Mouse (Mus musculus) limb, embryonic 11.5 days (tissue): ENCODE measurements around the gene Wnt10b. TPM values are rescaled to one million over a fixed set of nuclear protein-coding genes. Genes with fewer than 3 reads are reported as not detected.
A peak's percentile ranks its signal among the peaks of the same experiment; 100 is the strongest.

ENCODE experiments used
- ATAC-seq: fragments of 200-750 bp; cut with Nextera tagmentation; 2 replicates; pipeline ENCODE4 v1.8.0; 2017; ENCODE audit warnings: low read depth; ENCODE audit not compliant: insufficient number of reproducible peaks, low FRiP score, low TSS enrichment
- DNase-seq: peaks from one replicate; pipeline ENCODE4 v3.0.0-alpha.2; 2015; ENCODE audit warnings: low spot score
- H3K27ac ChIP-seq: fragments of 300-500 bp; sonication (generic); replicated peaks from 2 replicates; pipeline ENCODE4 v1.5.1; 2014; ENCODE audit warnings: low read depth, mild to moderate bottlenecking, low read length
- H3K27me3 ChIP-seq: fragments of 300-500 bp; sonication (generic); 2 replicates; pipeline ENCODE4 v1.6.1; 2014; ENCODE audit warnings: mild to moderate bottlenecking, low read length, mixed read lengths; ENCODE audit not compliant: control insufficient read depth, insufficient read depth
- H3K36me3 ChIP-seq: fragments of 300-500 bp; sonication (generic); 2 replicates; pipeline ENCODE4 v1.6.1; 2014; ENCODE audit warnings: mild to moderate bottlenecking, low read length, moderate library complexity, mixed read lengths; ENCODE audit not compliant: control insufficient read depth, insufficient read depth
- H3K4me1 ChIP-seq: fragments of 300-500 bp; sonication (generic); 2 replicates; pipeline ENCODE4 v1.6.1; 2014; ENCODE audit warnings: low read length, mixed read lengths; ENCODE audit not compliant: control insufficient read depth, insufficient read depth
- H3K4me2 ChIP-seq: fragments of 300-500 bp; sonication (generic); 2 replicates; pipeline ENCODE4 v1.6.1; 2014; ENCODE audit warnings: low read depth, mild to moderate bottlenecking, moderate library complexity; ENCODE audit not compliant: severe bottlenecking
- H3K4me3 ChIP-seq: fragments of 300-500 bp; sonication (generic); 2 replicates; pipeline ENCODE4 v1.5.1; 2014; ENCODE audit warnings: low read depth, low read length
- H3K9ac ChIP-seq: fragments of 300-500 bp; sonication (generic); 2 replicates; pipeline ENCODE4 v1.6.1; 2014; ENCODE audit warnings: mild to moderate bottlenecking, low read length
- H3K9me3 ChIP-seq: fragments of 300-500 bp; sonication (generic); 2 replicates; pipeline ENCODE4 v1.6.1; 2016; ENCODE audit warnings: low read length; ENCODE audit not compliant: control insufficient read depth
- WGBS: fragments of 180-500 bp; shearing (Covaris S2); extraction: QIAGEN DNeasy Blood & Tissue Kit; methylation state at CpG from one replicate; pipeline ENCODE4 v1.1.7; 2014; 5-methylcytosine and 5-hydroxymethylcytosine counted together
- polyA plus RNA-seq: library from polyadenylated mRNA; unstranded; fragments of >200 nt; fragmentation: Nextera tagmentation; extraction: Ambion mirVana; gene quantifications from 2 replicates; pipeline ENCODE4 v1.2.1, GENCODE M21; 2014

Wnt10b gene
- polyA plus RNA-seq, 1 experiment from 2014 or later = 0.81 TPM

DNA sequence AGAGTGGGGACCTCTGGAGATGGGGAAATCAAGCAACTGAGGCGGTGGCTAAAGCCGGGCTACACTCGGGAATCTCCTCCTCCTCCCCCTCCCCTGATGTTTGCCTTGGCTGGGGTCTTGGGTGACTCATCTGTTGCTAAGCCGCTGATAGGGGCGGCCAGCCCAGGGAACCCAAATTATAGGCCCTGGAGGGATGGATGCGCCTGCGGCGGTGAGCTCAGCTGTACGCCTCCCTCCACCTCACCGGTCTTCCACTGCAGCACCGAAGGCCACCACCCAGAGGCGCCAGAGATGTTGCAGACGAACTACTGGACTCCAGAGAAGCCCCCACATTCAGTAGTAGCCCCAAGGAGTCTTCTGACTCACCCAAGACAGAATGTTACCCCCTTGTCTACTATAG, 2.6 kb upstream of the Wnt10b start:
- no peak for ATAC-seq
- no peaks in the 10 kb centered on the region for H3K9me3 ChIP-seq
- peak; percentile 60 for DNase-seq
- no peak overlapping the region for H3K4me3 ChIP-seq
- no peak overlapping the region for H3K9ac ChIP-seq
- 4% methylated on average over 13 of the region's 13 CpGs for WGBS
- no peak overlapping the region for H3K4me2 ChIP-seq
- no peak overlapping the region for H3K27ac ChIP-seq
- peaks cover 1% of the 10 kb centered on the region; the same call in 1 of the 2 replicates for H3K36me3 ChIP-seq
- H3K27me3 ChIP-seq = peaks cover 66% of the 10 kb centered on the region
- H3K4me1 ChIP-seq = peaks cover 9% of the 10 kb centered on the region

DNA sequence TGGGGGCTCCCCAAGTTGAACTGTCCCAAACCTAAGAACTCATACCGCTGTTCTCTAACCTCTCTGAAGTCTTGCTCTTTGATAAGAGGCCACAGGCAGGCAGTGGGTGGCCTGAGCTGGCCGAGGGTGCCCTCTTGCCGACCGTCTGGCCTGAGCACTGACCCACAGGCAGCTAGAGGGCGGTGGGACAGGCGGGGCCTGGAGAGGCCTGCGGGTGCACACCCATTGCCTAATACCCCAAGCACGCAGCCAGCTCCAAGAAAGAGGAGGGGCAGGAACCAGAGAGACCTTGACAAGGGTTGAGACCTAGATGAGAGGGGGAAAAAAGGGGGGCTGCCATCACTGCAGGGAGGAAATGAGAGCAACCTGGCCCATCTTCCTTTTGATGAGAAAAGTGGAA, 2.1 kb upstream of the Wnt10b start:
- DNase-seq (no peak), ATAC-seq (no peak)
- no peak overlapping the region for H3K9ac ChIP-seq
- no peaks in the 10 kb centered on the region for H3K36me3 ChIP-seq
- peaks cover 71% of the 10 kb centered on the region for H3K27me3 ChIP-seq
- peaks cover 9% of the 10 kb centered on the region for H3K4me1 ChIP-seq
- no peak overlapping the region for H3K4me3 ChIP-seq
- H3K4me2 ChIP-seq = no peak overlapping the region
- no peaks in the 10 kb centered on the region for H3K9me3 ChIP-seq
- H3K27ac ChIP-seq = no peak overlapping the region
- 2% methylated on average over 8 of the region's 8 CpGs for WGBS

DNA sequence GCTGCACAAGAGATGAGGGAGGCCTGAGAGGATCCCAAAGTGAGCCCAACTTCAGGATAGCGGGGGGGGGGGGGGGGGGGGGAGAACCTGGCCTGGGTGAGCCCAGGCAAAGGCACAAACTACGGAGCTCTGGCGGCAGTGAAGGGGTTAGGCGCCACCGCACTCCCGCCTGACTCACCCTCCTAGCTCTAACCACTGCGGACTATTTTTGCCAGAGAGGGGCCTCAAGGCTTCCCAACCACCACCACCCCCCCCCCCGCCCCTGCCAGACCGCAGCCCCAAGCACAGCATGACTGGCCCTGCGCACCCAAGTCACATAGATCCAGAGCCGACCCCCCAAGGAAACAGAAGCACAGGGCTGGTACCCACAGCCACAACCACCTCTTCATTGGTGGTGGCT, 856 bp upstream of the Wnt10b start:
- Histone ChIP-seq H3K27ac (no peak overlapping the region), H3K27me3 (peaks cover 84% of the 10 kb centered on the region), H3K4me1 (peaks cover 9% of the 10 kb centered on the region), H3K4me3 (no peak overlapping the region), H3K9ac (no peak overlapping the region), H3K36me3 (no peaks in the 10 kb centered on the region), H3K4me2 (no peak overlapping the region), H3K9me3 (no peaks in the 10 kb centered on the region)
- 4% methylated on average over 10 of the region's 11 CpGs for WGBS
- DNase-seq = no peak
- ATAC-seq = no peak

DNA sequence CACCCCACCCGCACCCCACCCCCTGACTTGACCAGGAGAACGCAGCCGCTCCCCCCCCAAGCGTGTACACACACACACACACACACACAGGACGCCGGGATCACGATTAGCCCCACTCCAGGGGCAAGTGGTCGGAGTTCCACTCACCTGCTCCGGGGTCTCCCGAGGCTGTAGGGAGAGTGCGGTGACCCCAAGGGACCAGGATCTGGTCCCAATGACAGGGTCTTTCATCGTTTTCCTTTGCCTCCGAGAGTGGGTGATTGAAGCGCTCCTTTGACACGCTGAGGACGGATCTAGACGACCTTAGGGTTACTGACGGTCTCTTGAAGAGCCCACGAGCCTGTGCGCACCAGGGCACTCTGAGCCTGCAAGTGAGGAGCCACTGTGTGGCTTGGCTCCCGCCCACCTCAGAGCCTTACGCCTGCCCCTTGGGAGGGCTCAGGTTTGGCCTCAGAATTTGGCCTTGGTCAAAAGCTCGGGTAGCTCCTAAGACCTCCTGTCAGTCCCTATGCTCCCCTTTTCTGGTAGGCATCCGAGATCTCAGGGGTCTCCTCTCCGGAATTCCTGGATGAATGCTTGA, 331 bp upstream of the Wnt10b start:
- H3K36me3 ChIP-seq = no peaks in the 10 kb centered on the region
- no peak overlapping the region for H3K9ac ChIP-seq
- H3K27me3 ChIP-seq = peaks cover 89% of the 10 kb centered on the region
- peaks cover 9% of the 10 kb centered on the region for H3K4me1 ChIP-seq
- no peak overlapping the region for H3K27ac ChIP-seq
- DNase-seq = no peak
- no peak for ATAC-seq
- H3K9me3 ChIP-seq = no peaks in the 10 kb centered on the region
- H3K4me3 ChIP-seq = 0 out of 2 replicates have a peak overlapping the region, but pooled peaks have one; percentile 7
- 1% methylated on average over 24 of the region's 25 CpGs for WGBS
- 0 out of 2 replicates have a peak overlapping the region, but pooled peaks have one; percentile 16 for H3K4me2 ChIP-seq

DNA sequence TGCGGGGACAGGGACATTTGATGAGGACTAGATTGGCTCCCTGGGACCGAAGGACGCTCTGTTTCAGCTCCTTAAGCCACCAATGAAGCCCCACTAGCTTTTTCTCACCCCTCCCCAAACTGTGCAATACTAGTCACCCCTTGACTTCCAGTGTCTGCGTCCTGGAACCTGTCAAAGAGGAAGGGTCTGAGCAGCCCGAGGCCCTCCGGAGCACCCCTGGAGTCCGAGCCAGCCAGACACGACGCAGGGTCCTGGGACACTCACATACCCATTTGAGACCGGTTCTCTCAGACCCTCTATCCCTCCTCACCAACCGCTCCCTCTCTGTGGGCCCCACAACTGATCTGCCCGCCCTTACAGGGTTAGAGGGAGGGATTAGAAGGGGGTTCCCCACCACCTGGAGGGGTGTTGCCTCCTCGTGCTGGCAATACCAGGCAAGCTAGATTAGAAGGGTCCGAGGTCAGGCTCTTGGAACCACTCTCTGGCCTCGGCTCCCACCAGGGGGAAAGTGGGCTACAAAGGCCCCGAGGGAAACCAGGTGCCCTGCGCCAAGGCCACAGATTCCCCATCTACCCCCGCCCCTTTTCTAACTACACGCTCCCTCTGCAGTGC, 839 bp downstream of the Wnt10b start:
- Histone ChIP-seq H3K9ac (0 out of 2 replicates have a peak overlapping the region, but pooled peaks have one; percentile 12), H3K27me3 (peaks cover 100% of the 10 kb centered on the region), H3K9me3 (no peaks in the 10 kb centered on the region), H3K4me2 (no peak overlapping the region; the same call in 1 of the 2 replicates), H3K4me1 (peaks cover 16% of the 10 kb centered on the region), H3K4me3 (no peak overlapping the region), H3K27ac (no peak overlapping the region), H3K36me3 (no peaks in the 10 kb centered on the region)
- DNase-seq (peak; percentile 49), ATAC-seq (no peak)
- under 1% methylated on average over 19 of the region's 19 CpGs for WGBS

DNA sequence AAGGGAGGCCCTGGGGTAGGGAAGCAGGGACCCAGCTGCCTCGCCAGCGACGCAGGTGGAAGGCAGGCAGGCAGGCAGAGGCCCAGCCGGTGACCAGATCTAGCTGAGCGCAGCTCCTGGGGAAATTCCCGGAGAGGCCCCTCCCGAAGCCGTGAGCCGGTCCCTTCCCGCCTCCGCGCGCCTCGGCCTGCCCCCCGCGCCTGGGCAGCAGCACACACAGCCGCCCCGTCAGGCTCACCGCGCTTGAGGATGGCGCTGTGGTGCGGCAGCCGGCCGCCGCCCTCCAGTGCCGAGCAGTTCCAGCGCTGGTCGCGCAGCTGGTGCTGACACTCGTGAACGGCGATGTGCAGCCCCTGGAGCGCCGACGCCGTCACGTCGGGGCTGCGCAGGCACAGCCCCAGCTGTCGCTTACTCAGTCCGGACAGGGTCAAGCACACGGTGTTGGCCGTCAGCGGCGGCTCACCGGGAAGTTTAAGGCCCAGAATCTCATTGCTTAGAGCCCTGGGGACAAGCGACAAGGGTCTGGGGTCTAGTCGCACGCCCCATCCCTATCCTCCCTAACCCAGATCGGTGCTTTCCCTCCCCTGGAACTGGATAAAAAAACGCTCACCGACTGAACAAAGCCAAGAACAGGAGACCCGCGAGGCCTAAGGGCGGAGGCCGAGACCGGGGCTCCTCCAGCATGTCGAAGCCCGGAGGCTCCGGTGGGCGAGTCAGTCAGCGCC, 1.5 kb downstream of the Wnt10b start:
- Histone ChIP-seq H3K9ac (0 out of 2 replicates have a peak overlapping the region, but pooled peaks have one; percentile 12), H3K27me3 (peaks cover 100% of the 10 kb centered on the region), H3K9me3 (no peaks in the 10 kb centered on the region), H3K4me1 (peaks cover 16% of the 10 kb centered on the region), H3K27ac (no peak overlapping the region), H3K4me3 (peak overlapping the region; percentile 20), H3K36me3 (no peaks in the 10 kb centered on the region), H3K4me2 (peak overlapping the region; percentile 37)
- under 1% methylated on average over 62 of the region's 62 CpGs for WGBS
- ATAC-seq (peak; percentile 73; the same call in 1 of the 2 replicates), DNase-seq (peak; percentile 66)

DNA sequence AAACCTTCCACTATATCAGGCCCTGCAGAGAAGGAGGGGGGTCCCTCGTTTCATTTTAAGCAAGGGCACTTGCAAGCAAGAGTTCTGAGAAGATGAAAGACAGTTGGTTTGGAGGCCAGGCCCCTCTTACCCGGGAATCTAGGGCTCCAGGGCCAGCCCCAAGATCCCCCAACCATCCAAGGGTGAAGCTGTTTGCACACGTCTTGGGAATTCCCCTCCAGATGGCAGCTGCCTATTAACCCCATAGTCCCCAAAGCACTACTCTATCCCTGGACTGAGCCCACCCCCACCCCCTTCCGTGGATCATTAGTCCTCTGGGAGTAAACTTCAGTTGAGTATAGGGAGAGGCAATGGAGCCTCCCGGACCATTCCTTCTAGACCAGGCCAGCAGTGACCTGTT, 2.4 kb downstream of the Wnt10b start:
- Histone ChIP-seq H3K4me2 (no peak overlapping the region), H3K36me3 (no peaks in the 10 kb centered on the region), H3K9me3 (no peaks in the 10 kb centered on the region), H3K27ac (no peak overlapping the region), H3K4me1 (peaks cover 16% of the 10 kb centered on the region), H3K27me3 (peaks cover 96% of the 10 kb centered on the region), H3K4me3 (no peak overlapping the region), H3K9ac (no peak overlapping the region)
- under 1% methylated on average over 5 of the region's 5 CpGs for WGBS
- DNase-seq (no peak), ATAC-seq (no peak)

DNA sequence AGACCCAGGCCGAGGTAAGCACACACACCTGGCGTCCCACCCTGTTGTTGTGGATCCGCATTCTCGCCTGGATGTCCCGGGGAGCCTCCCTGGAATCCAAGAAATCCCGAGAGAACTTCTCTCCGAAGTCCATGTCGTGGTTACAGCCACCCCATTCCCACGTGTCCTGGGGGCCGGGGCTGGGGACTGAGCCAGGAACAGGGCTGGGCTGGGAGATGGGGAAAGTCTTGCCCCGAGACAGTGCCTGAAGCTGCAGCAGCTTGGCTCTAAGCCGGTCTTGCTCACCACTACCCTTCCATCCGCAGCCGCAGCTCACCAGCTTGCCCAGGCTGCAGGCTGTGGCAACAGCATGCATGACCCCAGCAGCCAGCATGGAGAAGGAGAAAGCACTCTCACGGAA, 3.9 kb downstream of the Wnt10b start:
- no peak overlapping the region for H3K27ac ChIP-seq
- H3K4me2 ChIP-seq = no peak overlapping the region
- no peaks in the 10 kb centered on the region for H3K36me3 ChIP-seq
- ATAC-seq (no peak), DNase-seq (no peak)
- H3K4me1 ChIP-seq = peaks cover 16% of the 10 kb centered on the region
- H3K4me3 ChIP-seq = no peak overlapping the region
- peaks cover 84% of the 10 kb centered on the region for H3K27me3 ChIP-seq
- WGBS = 6% methylated on average over 15 of the region's 15 CpGs
- no peaks in the 10 kb centered on the region for H3K9me3 ChIP-seq
- H3K9ac ChIP-seq = no peak overlapping the region
